Mouse (Mus musculus): ENCODE data around the gene Vmn1r48.
"Not testable (repeated sequence)": the region's sequence is repeated elsewhere in the genome, so short reads cannot be mapped to it uniquely, and the experiment has no call there.

Gene Vmn1r48

DNA sequence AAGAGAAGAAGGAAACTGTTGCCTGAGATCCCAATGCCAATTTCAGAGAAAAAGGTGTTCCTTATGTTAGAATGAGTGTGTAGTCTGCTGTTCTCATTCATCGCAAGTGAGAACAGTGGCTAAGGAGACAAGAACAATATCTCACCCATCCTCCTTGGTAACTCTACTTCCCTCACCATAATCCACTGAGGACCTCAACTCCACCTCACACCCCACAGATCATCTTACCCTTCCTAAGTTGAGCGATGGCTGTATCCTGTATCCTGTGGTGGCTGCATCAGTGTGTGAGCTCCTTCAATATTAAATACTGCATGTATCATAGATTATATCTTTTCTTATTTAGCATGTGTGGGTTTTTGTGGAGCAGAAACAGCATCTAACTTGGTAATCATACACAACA is at the start of gene Vmn1r48:
Vmn1r48 (minus strand) TSS at position 101 of the 400 bp plus-strand sequence.
- not testable (repeated sequence) for DNase-seq (ENCODE audit: low spot score in 2 of 2)

DNA sequence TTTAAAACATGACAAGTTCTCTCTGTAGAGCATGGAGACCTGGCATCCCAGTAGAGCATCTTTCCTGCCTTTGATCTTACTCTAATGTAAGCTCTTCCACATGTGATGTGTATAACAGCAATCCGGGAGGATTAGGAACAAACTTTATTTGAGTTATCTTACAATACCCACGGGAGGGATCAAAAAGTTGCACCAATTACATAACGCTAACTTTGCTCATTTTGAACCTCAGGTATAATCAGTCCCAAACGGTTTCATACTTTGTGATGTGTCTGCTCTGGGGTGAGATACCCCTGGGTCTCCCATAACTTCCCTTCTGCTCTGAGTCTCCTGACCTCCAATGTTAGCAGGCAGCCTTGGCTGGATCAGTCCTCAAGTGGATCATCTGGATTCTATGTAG is 41.8 kb upstream of the Vmn1r48 start, which contains the start of gene Vmn1r49:
Vmn1r49 (minus strand) TSS at position 101 of the 400 bp plus-strand sequence.
- DNase-seq (ENCODE audit: low spot score in 2 of 2), result no peak

DNA sequence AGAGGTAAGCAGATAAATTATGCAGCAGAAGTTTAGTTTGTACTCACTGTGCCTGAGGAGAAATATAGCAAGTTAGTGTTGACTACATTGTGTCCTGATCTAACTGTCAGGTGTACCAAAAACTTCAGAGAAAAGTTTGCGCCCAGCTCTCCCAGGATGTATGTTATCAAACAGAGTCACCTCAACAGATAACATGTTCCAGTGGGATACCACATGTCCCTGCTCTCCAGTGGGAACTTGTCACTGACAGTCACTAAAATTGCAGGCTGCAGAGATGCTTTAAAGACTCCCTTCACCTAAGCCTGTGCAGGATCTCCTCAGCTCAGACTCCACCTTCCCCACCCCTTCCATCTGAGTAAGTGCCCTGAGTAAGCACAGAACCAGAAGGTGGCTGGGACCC is 20.8 kb downstream of the Vmn1r48 start, which contains the start of gene Vmn1r47:
Vmn1r47 (plus strand) TSS at position 301 of the 400 bp plus-strand sequence.
- DNase-seq (ENCODE audit: low spot score in 2 of 2), result not testable (repeated sequence)

DNA sequence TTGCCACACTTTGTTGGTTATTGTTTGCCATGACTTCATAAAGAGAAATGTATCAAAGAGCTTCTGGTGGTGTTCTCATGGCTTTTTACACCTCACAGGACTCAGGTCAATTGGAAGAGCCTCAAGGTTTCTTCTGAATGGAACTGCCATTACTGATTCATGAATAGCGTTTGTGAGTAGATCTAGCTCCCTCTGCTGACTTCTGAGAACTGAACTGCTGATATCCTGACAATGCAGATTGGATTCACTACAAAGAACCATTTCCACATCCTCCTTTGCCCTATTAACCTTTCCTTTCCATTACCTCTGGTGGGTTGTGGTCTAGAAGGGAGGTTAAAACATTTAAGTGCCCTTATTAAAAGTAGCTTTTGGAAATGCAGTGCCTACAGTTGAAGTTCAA is 50.7 kb downstream of the Vmn1r48 start:
- DNase-seq (ENCODE audit: low spot score in 2 of 2), result no peak

Measured in left cerebral cortex, adult 9 months (tissue).